Mouse (Mus musculus): ENCODE measurements around the gene Sec14l1.
A peak's percentile ranks its signal among the peaks of the same experiment; 100 is the strongest.
"Not testable (repeated sequence)": the region's sequence is repeated elsewhere in the genome, so short reads cannot be mapped to it uniquely, and the experiment has no call there.

Sec14l1 gene

DNA sequence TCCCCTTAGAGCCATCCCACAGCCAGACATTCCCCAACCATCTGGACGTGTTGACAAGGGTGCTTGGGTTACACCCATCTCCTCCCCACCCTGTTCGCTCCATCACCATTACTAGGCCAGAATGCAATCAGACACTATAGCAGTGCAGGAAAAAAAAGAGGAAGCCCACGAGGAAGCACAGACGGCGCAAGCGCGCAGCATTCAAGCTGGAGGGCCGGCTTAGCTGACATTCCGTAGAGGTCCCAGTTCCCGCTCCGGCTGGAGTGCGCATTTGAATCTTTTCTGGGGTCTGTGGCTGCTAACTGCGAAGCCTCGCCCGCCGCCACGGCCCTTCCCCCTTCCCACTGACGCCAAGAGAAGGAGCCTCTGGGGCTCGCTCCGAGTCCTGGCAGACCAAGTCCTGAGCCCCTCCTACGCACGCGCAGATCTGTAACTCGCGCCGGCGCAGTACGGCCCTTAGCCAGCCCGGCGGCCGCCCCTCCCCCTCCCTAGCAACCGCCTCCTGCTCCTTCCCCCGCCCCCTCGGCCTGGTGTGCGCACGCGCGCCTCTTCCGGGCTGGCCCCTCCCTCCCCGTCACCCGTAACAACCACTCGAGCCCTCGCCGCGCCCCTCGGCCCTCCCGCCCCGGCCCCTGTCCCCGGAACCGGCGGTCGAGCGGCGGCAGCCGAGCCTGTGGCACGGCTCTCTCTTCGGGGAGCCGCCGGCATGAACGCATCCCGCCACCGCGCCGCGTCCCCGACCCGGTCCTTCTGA lies at the start of gene Sec14l1:
Gene Sec14l1 (plus strand): TSS at position 577 of the 754 bp plus-strand sequence.
- DNase-seq, result peak; percentile 99

DNA sequence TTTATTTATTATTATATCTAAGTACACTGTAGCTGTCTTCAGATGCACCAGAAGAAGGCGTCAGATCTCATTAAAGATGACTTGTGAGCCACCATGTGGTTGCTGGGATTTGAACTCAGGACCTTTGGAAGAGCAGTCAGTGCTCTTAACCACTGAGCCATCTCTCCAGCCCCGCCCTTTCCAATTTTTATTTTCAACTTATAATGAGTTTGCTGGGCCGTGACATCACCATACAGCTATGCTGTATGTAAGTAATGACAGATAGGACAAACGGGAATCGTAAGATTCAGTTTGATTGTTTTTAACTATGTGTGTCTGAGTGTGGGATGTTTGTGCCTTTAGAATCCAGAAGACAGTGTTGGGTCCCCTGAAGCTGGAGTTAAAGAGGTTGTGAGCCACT lies 49.4 kb upstream of the Sec14l1 start:
- not testable (repeated sequence) for DNase-seq

DNA sequence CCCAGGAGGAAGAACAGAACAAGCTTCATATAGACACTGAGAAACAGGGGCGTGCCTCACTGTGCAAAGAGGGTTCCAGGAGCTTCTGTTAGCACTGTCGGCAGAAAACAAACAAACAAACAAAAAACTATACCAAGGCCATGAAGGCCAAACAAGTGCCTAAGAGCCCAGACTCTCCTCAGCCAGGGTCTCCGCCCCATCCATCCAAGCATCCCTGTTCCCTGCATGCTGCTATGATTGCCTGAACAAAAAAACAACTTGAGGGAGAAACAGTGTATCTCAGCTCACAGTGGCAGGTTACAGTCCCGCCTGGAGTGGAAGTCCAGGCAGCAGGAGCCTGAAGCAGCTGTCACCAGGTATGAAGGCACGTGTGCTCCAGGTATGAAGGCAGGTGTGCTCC lies 48.2 kb upstream of the Sec14l1 start:
- no peak for DNase-seq

DNA sequence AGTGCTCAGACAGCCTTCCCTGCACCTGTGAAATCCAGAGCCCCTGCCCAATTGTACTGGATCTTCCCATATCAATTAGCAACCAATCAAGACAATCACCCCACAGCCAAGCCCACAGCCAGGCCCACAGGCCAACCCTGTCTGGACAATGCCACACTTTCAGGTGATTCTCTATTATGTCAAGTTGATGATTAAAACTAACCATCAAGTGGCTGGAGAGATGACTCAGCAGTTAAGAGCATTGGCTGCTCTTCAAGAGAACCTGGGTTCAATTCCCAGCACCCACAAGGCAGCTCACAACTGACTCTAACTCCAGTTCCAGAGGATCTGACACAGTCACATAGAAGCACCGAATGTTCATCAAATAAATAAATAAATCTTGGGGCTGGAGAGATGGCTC lies 46.6 kb upstream of the Sec14l1 start:
- no peak for DNase-seq

DNA sequence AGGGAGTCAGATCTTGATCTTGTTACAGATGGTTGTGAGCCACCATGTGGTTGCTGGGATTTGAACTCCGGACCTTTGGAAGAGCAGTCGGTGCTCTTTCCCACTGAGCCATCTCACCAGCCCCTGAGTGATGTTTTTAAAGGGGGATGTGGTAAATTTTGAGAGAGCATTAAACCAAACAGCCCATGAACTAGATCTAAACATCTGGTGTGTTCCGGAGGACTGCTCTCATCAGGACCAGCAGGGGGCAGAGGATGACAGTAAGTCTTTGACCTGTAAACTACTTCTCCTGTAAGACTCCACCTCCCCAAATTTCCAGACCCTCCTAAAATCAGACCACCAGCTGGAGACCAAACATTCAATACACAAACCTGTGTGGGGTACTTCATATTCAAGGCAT lies 45.9 kb upstream of the Sec14l1 start:
- peak; percentile 42 for DNase-seq

DNA sequence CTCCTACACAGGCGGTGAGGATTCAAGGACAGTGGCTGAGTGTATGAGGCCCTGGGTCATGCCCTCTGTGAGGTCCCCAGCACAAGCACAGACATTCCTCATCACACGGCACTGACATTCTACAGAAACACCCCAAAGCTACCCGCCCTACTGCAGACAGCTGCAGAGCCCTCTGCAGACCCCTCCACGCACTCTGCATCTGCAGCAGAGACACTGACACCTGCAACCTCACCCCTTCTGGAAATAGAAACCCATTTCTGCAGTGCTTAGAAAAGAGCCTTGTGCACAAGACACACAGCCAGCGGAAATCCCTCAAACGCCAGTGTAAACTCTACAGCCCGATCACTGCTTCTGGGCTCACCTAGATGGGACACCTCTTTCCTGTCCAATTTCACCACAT lies 44.3 kb upstream of the Sec14l1 start:
- peak; percentile 65 for DNase-seq

DNA sequence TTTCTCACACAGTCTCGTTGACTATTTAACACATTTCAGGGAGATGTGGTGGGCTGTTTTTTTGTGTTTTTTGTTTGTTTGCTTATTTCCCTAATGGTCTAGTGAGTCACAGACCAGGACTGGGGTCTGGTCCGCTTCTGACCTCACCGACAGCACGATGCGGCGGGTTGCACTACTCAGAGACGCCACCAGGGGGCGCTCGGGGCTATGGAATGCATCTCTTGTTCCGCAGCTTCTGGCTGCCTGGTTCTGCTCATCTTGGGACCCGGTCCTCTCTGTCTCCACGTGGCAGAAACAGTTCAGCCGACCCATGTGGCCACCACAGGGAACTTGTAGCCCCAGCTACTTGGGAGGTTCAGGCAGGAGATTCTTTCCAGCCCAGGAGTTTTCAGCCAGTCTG lies 42.8 kb upstream of the Sec14l1 start:
- peak; percentile 82 for DNase-seq

DNA sequence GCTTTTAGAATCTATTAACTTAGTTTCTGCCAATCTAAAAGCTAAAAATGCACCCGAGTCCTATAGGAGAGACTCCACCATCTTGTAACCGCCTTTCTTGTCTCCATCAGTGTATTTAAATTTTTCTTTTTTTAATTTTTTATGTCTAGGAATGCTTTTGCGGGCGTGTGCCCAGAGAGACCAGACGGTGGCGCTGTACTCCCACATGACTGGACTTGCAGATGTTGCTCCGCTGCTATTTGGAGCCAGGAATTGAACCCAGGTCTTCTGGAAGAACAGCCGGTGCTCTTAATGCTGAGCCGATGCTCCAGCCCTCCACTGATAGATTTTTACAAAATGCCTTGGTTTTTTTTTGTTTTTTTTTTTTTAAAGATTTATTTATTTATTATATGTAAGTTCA lies 41.5 kb upstream of the Sec14l1 start:
- DNase-seq, result no peak

DNA sequence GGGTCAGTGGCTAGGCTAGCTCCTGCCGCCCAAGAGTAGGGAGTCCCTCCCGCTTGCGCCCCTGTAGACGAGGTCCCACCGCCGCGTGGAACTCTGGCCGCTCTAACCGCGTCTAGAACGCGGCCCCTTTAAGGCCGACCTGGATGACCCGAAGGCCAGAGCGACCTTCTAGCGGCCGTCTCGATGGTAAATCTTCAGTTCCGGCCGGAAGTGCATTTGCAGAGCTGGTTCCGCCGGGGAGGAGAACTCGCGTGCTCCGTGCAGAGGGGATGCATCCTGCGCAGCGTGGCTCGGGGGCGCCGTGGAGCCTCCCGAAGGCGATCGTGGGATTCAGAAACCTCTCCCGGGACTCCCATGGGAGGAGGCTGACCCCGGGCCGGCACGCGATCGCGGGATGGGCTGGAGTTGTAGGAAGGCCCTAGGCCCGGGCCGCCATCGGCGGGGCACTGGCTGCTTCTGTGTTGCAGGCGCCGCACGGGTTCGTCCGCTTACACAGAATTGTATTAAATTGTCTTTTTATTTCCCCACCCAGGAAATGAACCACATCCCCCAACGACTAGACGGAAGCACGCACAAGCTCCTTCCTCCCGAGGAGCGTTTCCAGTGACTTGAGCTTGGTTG lies 38.3 kb upstream of the Sec14l1 start:
- peak; percentile 87 for DNase-seq

DNA sequence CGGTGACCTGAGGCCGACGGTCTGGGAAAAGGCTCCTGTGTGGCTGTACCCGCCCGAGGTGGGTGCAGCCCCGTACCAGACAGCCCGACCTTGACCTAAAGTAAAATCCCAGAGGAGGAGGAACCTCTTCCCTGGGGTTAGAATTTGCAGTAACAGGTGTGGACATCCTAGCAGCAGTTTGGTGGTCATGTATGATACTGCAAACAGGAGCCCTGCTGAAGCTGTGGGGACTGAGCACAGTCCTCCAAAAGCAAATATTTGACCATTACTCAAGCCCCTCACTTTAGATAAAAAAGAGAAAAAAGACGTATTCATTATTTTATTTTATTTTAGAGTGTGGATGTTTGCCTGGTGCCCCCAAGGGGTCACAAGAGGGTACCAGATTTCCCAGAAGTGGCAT lies 37.7 kb upstream of the Sec14l1 start:
- no peak for DNase-seq

DNA sequence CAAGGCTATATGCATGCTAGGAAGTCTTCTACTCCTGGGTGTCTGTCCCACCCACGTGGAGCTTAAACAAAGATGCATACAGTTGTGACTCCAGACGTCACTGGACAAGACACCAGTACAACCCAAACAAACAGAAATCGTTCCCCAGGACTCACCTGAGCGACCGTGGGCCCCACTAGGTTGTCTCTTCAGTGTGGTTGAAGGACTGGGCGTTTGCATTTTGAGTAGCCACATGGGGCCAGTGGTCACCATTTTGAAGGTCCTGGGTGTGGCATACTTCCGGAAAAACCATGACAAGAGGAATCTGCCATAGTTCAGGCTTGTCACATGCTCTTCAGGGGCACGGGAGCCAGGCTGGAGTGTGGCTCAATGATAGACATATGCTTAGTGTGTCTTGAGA lies 37.1 kb upstream of the Sec14l1 start:
- no peak for DNase-seq

DNA sequence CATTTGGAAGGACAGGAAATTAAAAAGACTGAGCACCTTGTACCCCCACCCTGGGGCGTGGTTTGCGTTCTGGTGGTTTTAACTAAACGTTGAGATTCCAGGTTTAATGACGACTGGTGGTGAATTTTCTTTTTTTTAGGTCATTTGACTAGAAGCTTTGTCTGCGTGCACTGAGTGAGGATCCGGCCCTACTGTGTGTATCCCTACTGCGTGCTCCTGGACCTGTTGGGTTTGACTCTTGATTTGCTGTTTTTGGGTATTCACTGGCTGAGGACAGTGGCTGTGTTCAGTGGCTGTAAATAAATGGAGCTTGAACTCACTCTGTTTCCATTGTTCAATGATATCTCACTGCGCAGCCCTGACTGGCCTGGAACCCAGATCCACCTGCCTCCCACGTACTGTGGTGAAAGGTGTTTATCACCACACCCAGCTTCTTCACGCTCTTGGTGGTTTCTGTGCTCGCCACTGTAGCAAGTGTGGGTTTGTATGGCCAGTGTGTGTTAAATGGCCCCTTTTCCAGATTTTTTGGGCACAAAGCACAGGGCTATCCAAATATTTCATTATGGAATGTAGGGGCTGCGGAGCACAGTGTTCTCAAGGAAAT lies 36.2 kb upstream of the Sec14l1 start:
- no peak for DNase-seq

DNA sequence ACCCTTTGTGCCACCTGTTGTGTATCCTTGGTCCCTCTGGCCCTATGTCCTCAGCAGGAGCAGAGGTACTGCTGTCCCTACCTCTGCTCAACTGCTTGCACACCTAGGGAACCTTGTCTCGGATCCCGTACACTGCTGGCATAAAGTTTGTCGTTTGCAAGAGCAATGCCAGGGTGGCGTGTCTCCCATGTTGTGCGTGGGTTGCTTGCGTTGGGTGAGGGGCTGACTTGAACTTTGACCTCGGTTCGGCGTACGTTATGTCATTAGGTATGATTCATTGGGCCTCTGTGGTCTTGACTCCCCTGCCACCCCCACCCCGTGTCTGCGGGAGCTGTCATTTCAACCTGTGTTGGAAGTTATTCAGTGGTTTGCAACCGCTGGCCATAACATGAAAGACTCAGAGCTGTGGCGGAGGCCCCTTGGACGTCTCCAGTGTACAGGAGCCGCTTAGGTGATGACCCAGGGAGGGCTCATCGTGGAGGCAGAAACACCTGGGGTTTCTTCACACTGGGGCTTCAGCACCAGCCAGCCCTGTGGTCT lies 35.2 kb upstream of the Sec14l1 start:
- no peak for DNase-seq

DNA sequence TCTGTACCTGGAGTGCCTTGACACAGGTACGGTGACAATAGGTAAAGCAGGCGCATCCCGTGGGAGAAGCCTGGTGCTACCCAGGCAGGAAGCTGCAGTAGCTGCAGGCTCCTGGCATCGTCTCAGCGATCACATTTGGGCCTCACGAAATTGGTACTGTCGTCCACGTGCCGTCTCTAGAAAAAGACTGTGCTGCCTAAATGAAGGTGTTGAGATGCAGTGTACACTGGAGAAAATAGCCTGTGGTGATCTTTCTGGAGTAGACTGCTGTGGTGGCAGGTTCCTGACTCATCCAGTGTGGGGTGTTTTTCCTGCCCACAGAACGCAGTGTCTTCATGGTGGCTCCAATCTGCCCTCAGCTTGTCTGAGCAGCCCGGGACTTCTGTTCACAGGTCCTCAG lies 34.8 kb upstream of the Sec14l1 start:
- no peak for DNase-seq

DNA sequence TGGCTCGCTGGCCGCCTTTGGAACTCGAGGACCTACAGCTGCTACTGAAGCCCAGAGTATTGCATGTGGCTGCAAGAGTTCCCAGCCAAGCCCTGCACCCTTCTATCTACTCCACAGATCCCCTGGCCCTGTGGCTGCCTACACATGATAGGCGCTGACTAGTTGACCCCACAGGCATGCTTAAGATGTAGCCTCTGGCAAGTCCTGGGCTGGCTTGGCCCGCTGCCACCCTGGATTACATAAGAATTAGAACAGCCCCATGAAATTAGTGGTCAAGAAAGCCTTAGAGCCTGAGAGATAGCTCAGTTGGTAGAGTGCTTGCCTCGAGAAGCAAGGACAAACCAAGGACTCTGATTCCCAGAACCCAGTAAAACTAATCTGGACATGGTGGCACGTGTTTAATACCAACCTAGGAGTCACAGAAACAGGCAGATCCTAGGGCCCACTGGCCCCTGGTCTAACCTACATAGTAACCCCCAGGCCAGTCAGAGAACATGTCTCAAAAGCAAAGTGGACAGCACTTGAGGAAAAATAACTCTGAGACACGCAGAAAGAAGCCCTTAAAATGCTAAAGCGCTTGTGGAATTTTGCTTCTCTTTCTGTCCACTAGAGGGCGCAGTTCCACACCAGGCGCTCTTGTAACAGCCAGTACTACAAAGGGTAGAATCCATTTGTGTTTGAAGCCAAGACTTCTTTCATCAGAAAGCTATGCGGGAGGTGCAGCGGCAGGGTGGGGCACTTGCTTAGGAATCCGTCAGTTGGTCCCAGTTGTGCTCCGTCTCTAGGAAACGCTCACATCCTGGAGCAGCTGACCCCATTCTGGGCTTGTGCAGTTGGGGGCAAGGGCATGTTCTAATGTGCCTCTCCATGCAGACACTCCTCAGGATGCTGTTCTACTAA lies 33.6 kb upstream of the Sec14l1 start:
- peak; percentile 72 for DNase-seq

DNA sequence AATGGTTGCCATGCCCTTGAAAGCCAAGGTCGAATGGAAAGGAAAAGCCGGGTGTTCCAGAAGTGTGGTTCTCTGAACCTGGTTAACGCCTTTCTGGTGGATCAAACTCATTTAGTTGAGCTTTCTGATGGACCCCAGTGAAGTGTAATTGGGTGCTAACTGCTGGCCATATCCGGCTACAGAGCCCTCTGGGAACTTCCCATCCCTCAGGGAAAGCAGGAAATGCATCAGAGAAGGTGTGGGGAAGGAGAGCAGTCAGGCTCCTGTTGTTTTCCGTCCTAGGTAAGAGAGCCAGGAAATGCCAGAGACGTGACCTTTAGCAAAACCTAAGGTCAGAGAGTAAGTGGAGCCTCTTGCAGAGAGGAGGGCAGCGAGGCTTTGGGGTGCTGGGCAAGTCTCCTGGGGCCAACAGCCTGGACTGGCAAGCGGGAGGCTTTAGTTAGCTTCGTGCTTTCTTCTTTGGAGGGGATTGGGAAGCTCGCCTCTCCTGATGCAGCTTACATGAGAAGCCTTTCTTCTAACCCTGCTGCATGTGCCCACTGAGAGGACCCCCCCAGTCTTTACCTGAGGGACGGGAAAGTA lies 32.5 kb upstream of the Sec14l1 start:
- DNase-seq, result no peak

DNA sequence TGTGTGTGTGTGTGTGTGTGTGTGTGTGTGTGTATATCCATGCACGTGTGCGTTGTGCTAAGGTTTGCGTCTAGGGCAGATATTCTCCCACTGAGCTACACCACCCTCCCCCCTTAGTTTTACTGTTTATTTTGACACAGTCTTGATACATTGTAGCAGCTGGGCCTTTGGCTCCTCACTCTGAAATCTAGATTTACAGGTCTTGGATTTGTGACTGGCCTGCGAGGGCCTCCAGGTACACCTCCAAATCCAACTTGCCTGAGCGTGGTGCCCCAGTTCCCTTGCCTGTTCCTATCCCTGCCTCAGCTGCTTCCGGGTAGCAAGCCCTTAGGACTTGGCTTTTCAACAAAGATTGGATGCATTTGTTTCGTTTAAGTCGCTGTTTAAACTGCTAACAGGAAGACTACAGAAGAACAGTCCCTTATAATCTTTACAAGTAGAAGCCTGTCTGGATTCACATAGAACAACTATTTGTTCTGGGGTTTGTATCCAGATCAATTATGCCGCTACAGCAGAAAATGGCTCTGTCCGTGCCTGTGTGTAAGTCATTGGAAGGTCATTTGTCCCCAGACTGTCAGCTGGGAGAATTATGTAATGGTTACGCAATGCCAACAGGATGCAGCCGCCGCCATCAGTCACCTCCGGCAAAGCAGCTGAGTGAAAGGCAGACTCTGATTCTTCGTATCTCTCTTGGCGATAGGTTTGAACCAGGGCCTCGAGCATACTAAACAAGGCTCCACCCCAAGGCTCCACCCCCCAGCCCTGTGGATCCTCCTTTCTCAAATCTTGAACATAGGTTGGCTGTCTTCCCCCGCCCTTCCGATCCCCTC lies 31.7 kb upstream of the Sec14l1 start:
- no peak for DNase-seq

DNA sequence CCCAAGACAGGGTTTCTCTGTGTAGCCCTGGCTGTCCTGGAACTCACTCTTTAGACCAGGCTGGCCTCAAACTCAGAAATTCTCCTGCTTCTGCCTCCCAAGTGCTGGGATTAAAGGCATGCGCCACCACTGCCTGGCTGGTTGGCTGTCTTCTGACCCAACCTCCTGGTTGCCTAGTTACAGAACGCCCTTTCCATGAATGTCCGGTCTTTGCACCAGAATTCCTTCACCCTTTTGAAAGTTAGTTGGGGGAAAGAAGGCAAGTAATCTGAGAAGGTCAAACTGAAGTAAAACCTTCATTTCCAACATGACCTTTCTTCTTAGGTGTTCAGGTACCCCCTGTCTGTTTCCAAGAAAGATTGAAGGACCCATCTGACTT lies 31.1 kb upstream of the Sec14l1 start:
- DNase-seq, result not testable (repeated sequence)

DNA sequence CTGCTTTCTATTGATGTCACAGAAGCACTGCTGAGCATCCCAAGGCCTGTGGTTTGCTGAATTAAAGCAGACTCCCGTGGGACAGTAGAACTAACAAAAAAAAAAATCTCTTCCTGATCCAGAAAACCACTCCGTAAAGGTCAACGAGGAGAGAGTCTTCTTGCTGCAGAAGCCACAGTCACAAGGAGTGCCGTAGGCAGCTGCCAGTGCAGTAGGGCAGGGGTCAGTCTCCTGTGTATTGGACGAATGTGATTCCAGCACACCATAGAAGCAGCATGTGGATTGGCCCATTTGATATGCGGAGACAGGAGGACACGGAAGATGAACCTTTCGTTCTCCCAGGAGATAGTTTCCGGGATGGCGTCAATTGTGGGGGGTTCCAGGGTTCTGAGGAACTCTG lies 28.8 kb upstream of the Sec14l1 start:
- no peak for DNase-seq

DNA sequence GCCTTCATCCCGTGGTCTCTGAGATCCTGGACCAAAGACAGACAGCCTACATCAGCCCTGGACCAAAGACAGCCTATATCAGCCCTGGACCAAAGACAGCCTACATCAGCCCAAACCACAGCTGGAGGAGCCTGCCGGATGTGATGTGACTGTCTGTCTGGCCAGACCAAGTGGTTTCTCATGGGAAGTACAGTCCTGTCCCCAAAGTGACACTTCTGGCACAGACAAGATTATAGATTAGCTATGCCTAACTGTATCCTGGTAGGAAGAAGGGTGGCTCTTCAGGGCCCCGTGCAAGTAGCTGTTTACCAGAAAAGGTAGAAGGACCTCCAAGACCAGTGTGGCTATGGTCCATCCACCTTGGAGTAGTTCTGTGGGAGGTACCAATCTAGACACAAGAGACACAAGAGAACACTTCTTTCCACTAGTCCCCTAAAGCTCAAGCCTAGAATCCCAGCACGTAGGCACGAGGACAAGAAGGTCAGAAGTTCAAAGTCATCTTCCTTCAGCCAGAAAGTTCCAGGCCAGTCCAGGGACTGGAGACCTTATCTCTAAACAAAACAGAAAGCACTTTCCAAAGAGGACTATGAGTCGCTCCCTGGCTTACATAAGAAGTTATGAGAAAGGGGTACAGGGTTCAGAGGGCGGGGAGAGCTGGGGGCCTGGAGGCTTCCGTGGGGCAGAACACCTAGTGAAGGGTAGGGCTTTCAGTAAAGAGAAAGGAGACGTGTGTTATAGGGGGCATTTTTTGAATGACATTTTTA lies 27.8 kb upstream of the Sec14l1 start:
- no peak for DNase-seq

All from thymus, postnatal 14 days (tissue).